Mouse (Mus musculus) myocyte (in vitro differentiated cells): ENCODE results near the gene Fam178b. TPM values are rescaled to one million over a fixed set of nuclear protein-coding genes. Genes with fewer than 3 reads are reported as not detected.

Source experiments
- H3K27me3 ChIP-seq: one replicate; pipeline ENCODE4 v1.6.1; 2011; ENCODE audit not compliant: control insufficient read depth, insufficient read depth, insufficient read length
- H3K36me3 ChIP-seq: one replicate; pipeline ENCODE4 v1.6.1; 2011; ENCODE audit not compliant: control insufficient read depth, insufficient read depth
- H3K4me2 ChIP-seq: one replicate; pipeline ENCODE4 v1.6.1; 2011; ENCODE audit warnings: low read depth, control low read depth
- H3K4me3 ChIP-seq: one replicate; pipeline ENCODE4 v1.5.1; 2011; ENCODE audit warnings: mild to moderate bottlenecking, control low read depth, moderate library complexity
- H3K79me2 ChIP-seq: one replicate; pipeline ENCODE4 v1.6.1; 2011; ENCODE audit not compliant: control insufficient read depth, insufficient read depth
- H3ac ChIP-seq: one replicate; pipeline ENCODE4 v1.6.1; 2011; ENCODE audit not compliant: control insufficient read depth, insufficient read length
- CEBPB ChIP-seq: IDR thresholded peaks from 2 replicates; pipeline ENCODE4 v1.6.1; 2011; ENCODE audit warnings: mild to moderate bottlenecking, moderate library complexity; ENCODE audit not compliant: poor library complexity, insufficient read depth, severe bottlenecking
- E2F4 ChIP-seq: IDR thresholded peaks from one replicate; pipeline ENCODE4 v1.6.1; 2011; ENCODE audit warnings: mild to moderate bottlenecking, control low read depth, moderate library complexity; ENCODE audit not compliant: insufficient read depth
- MAX ChIP-seq: IDR thresholded peaks from one replicate; pipeline ENCODE4 v1.6.1; 2011; ENCODE audit warnings: low read depth, mild to moderate bottlenecking, control low read depth
- MYOD1 ChIP-seq, 3 experiments: IDR thresholded peaks; one replicate each; pipeline ENCODE4 v1.6.1; 2011; ENCODE audit warnings: control low read depth in 2 of 3, low read depth in 2 of 3, mild to moderate bottlenecking in 2 of 3, moderate library complexity in 1 of 3; ENCODE audit not compliant: insufficient read length in 2 of 3, control insufficient read depth in 1 of 3
- MYOG ChIP-seq, 3 experiments: IDR thresholded peaks; one replicate each; pipeline ENCODE4 v1.6.1; 2011; ENCODE audit warnings: control low read depth in 2 of 3, low read depth in 2 of 3, mild to moderate bottlenecking in 2 of 3; ENCODE audit not compliant: insufficient read length in 2 of 3, control insufficient read depth in 1 of 3, insufficient read depth in 1 of 3
- POLR2A ChIP-seq: IDR thresholded peaks from one replicate; pipeline ENCODE4 v1.6.1; 2011; ENCODE audit warnings: low read depth, mild to moderate bottlenecking, control low read depth, moderate library complexity; ENCODE audit not compliant: insufficient read length
- POLR2AphosphoS2 ChIP-seq: IDR thresholded peaks from one replicate; pipeline ENCODE4 v1.6.1; 2011; ENCODE audit warnings: low read depth, control low read depth; ENCODE audit not compliant: insufficient read length
- REST ChIP-seq: IDR thresholded peaks from one replicate; pipeline ENCODE4 v1.6.1; 2011; ENCODE audit warnings: mild to moderate bottlenecking, control low read depth, moderate library complexity; ENCODE audit not compliant: insufficient read depth, insufficient read length
- SRF ChIP-seq: IDR thresholded peaks from one replicate; pipeline ENCODE4 v1.6.1; 2011; ENCODE audit warnings: low read depth; ENCODE audit not compliant: control insufficient read depth, insufficient read length
- TCF12 ChIP-seq: IDR thresholded peaks from one replicate; pipeline ENCODE4 v1.6.1; 2011; ENCODE audit warnings: mild to moderate bottlenecking, control low read depth; ENCODE audit not compliant: poor library complexity, insufficient read depth, severe bottlenecking
- TCF3 ChIP-seq: IDR thresholded peaks from one replicate; pipeline ENCODE4 v1.6.1; 2011; ENCODE audit warnings: low read depth, control low read depth; ENCODE audit not compliant: insufficient read length
- USF1 ChIP-seq: IDR thresholded peaks from one replicate; pipeline ENCODE4 v1.6.1; 2011; ENCODE audit warnings: low read depth, mild to moderate bottlenecking, control low read depth, moderate library complexity
- polyA plus RNA-seq: library from polyadenylated mRNA; unstranded; fragments of >200 nt; fragmentation: generic; extraction: Trizol; gene quantifications from one replicate; pipeline ENCODE4 v1.2.1, GENCODE M21; 2012; ENCODE audit warnings: missing spikeins

The Fam178b gene
- polyA plus RNA-seq, 1 experiment = 1.5 TPM

DNA sequence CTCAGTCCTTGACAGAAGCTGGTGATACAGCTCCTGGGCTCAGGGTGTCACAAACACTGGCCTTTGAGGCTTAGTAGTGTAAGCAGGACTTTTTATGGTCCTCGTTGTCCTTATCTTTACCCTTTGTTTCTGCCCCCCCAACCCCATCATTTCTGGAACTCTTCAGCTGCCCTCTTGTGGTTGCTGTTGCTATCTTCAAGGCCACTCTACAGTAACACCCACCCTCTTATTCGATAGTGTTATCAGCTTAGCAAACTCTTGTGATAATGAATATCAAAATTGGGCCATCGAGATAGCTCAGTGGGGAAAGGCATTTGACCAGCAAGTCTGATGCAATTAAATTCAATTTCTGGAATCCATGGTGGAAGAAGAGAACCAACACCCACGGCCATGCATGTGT, 18.5 kb downstream of the Fam178b start:
- Histone ChIP-seq H3K36me3 (no peaks in the 10 kb centered on the region), H3ac (no peak overlapping the region), H3K4me3 (no peak overlapping the region), H3K79me2 (no peaks in the 10 kb centered on the region), H3K27me3 (no peaks in the 10 kb centered on the region), H3K4me2 (no peak overlapping the region)
- TF ChIP-seq POLR2A (no peak), CEBPB (no peak), REST (no peak), MYOG (IDR thresholded peaks at IDR 0.05; ENCODE audit: control insufficient read depth in 1 of 3, insufficient read depth in 1 of 3, insufficient read length in 2 of 3, low read depth in 2 of 3) (no peak), MYOD1 (IDR thresholded peaks at IDR 0.05; ENCODE audit: control insufficient read depth in 1 of 3, insufficient read length in 2 of 3, low read depth in 2 of 3) (no peak), SRF (no peak), POLR2AphosphoS2 (no peak), USF1 (no peak), MAX (no peak)

DNA sequence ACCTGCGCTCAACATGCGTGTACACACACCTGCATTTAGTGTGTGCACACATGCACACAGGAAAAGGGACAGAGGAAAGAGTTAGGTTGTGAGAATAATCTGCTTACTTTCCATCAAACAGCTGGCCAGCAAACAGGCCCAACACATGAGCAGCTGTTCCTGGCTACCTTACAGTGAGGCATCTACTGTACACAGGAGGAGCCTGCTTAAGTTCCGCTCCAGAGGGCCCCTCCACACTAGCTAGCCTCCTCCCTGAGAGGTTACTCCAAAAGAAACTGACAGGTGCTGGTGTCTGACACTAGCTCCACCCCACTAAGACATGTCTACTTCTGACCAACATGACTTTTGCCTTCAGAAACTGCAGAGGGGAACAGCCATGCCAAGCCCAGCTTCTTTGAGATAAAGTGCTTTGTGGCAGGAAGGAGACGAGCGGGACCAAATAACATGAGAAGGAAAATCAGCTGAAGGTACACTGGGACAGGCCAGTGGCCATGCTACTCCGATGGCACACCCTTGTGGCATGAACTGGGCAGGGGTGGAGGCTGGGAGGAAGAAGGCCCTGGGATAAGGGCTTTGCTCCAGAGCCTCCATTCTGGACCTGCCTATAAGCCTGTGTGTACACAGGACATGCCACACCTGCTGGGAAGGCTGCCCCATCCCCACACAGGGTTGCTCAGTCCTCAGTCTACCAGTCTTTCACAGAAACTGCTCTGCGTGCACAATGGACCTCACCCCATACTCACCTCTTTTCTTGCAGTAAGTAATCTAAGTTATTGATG, 24.2 kb downstream of the Fam178b start:
- Histone ChIP-seq H3K79me2 (no peaks in the 10 kb centered on the region), H3K27me3 (no peaks in the 10 kb centered on the region), H3ac (no peak overlapping the region), H3K4me3 (no peak overlapping the region), H3K4me2 (no peak overlapping the region), H3K36me3 (no peaks in the 10 kb centered on the region)
- TF ChIP-seq SRF = no peak
- TF ChIP-seq E2F4 = no peak
- TF ChIP-seq USF1 = no peak
- no peak for TF ChIP-seq MYOG (IDR thresholded peaks at IDR 0.05; ENCODE audit: control insufficient read depth in 1 of 3, insufficient read depth in 1 of 3, insufficient read length in 2 of 3, low read depth in 2 of 3)
- TF ChIP-seq MYOD1 (IDR thresholded peaks at IDR 0.05; ENCODE audit: control insufficient read depth in 1 of 3, insufficient read length in 2 of 3, low read depth in 2 of 3) = peak in 1 of 3 experiments; percentile 0
- TF ChIP-seq POLR2A = no peak
- no peak for TF ChIP-seq TCF12

DNA sequence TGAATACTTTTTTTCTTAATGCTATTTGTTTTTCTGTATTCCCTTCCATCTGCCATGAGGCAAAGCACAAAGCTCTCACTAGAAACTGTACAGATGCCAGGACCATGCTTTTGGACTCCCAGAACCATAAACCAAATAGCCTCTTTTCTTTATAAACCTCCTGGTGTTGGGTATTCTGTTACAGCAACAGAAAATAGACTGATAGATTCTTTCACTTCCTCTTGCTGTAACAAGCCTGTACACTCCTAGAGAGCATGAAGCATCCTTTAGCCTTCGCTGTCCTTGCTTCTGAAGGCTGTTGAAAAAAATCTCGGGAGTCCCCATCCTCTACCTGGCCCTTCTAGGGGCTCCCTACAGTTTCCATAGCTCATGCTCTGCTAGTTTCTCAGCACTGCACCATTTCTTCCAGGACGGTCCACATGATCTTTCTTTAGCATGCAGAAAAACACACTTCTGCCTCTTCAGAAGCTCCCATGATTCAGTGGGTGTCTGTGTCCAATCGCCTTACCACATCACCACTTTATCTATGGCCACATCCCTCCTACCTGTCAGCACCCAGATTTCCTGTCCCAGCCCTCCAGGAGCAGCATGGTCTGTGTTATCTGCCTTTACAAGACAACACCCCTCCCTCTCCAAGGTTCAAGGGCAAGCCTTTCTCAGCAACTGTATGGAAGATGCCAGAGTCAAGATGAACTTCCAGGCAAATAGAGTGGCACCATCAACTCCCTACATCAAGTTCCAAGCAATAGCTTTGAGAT, 25.1 kb downstream of the Fam178b start:
- TF ChIP-seq MYOD1 (IDR thresholded peaks at IDR 0.05; ENCODE audit: control insufficient read depth in 1 of 3, insufficient read length in 2 of 3, low read depth in 2 of 3) (no peak), CEBPB (no peak), MAX (no peak), SRF (no peak), TCF3 (no peak), MYOG (IDR thresholded peaks at IDR 0.05; ENCODE audit: control insufficient read depth in 1 of 3, insufficient read depth in 1 of 3, insufficient read length in 2 of 3, low read depth in 2 of 3) (no peak)

DNA sequence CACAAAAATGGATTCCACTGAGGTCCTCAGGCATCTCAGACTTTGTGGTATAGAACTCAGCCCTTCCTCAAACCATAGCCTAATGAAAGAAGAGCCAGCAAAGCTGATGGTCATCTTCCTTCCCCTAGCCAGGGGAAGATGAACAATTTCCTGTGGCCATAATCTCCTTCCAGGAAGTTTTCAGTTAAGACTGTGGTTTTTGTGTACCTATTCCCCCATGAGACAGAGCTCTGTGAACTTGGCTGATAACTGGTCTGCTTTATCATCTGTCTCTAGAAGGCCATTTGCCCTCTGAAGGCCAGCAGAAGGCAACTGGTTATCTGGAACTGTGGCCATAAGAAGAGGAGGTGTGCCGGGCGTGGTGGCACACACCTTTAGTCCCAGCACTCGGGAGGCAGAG, 26.8 kb downstream of the Fam178b start:
- Histone ChIP-seq H3K79me2 (no peaks in the 10 kb centered on the region), H3K4me3 (no peak overlapping the region), H3K27me3 (no peaks in the 10 kb centered on the region), H3K4me2 (no peak overlapping the region), H3ac (no peak overlapping the region), H3K36me3 (no peaks in the 10 kb centered on the region)
- TF ChIP-seq CEBPB (no peak), TCF12 (no peak)

More for the DNA sequence above, 25.1 kb downstream of the Fam178b start:
- no peak overlapping the region for H3ac ChIP-seq
- H3K79me2 ChIP-seq = no peaks in the 10 kb centered on the region
- no peaks in the 10 kb centered on the region for H3K36me3 ChIP-seq
- H3K4me2 ChIP-seq = no peak overlapping the region
- no peaks in the 10 kb centered on the region for H3K27me3 ChIP-seq
- no peak overlapping the region for H3K4me3 ChIP-seq

GRCm38 (mm10) chr1:36655039-36655438, 27.9 kb downstream of the Fam178b start:
- Histone ChIP-seq H3K4me3 (no peak overlapping the region), H3K79me2 (no peaks in the 10 kb centered on the region), H3ac (no peak overlapping the region), H3K4me2 (no peak overlapping the region), H3K27me3 (no peaks in the 10 kb centered on the region), H3K36me3 (no peaks in the 10 kb centered on the region)
- TF ChIP-seq CEBPB (no peak), MYOG (IDR thresholded peaks at IDR 0.05; ENCODE audit: control insufficient read depth in 1 of 3, insufficient read depth in 1 of 3, insufficient read length in 2 of 3, low read depth in 2 of 3) (no peak), E2F4 (no peak), POLR2A (no peak), MAX (no peak), POLR2AphosphoS2 (no peak), TCF12 (no peak), SRF (no peak), USF1 (no peak), MYOD1 (IDR thresholded peaks at IDR 0.05; ENCODE audit: control insufficient read depth in 1 of 3, insufficient read length in 2 of 3, low read depth in 2 of 3) (no peak)
